Mouse (Mus musculus): Measurements from ENCODE around the gene Map4k1. TPM values are rescaled to one million over a fixed set of nuclear protein-coding genes. Genes with fewer than 3 reads are reported as not detected.
"Not testable (repeated sequence)": the region's sequence is repeated elsewhere in the genome, so short reads cannot be mapped to it uniquely, and the experiment has no call there.

Gene Map4k1
- total RNA-seq, 2 experiments from 2014 or later: 38.5 to 62.8 TPM

- ATAC-seq (replicated peaks; ENCODE audit: poor library complexity): peak; percentile 27
These were observed 27.1 kb upstream of the Map4k1 start for GRCm38 (mm10) chr7:28954773-28955172.

GRCm38 (mm10) chr7:28955295-28955897, 26.5 kb upstream of the Map4k1 start:
- ATAC-seq (replicated peaks; ENCODE audit: poor library complexity): no peak

DNA sequence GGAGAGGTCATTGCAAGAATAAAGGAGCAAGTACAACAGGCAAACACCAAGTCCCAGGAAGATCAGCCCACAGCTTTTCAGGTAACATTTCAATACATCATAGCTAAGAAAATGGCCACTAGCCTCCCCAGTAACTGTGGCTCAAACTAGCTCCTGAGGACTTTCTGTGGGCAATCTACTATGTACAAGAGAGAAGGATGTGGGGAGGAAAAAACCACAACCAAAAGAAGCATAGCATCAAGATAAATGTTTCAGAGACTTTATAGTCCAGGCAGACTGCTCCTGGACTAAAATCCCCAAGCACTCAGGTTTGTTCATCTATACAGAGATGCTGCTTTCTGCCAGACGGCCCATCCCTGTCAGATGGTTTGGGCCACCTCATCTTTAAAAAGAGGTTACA, 25.6 kb upstream of the Map4k1 start:
- no peak for ATAC-seq (replicated peaks; ENCODE audit: poor library complexity)

DNA sequence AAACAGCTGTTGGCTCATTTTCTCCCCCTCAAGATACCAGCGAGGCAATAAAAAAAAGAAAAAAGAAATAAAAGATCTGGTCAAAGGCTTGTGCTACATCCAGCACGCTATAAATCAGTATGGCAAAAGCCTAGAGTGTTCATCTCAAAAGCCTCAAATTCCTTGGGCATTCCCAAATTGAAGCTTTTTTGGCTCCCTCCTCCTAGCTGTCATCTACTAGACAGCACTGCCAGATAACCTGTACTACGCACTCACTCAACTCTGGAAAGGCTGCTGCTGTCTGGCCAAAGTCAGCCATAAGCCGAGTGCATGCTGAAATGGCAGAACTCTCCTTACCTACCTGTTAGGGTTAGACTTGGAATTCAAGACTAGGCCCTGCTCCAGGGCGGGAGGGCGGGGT, 24.6 kb upstream of the Map4k1 start:
- no peak for ATAC-seq (replicated peaks; ENCODE audit: poor library complexity)

GRCm38 (mm10) chr7:28957997-28958725, 23.7 kb upstream of the Map4k1 start:
- ATAC-seq (replicated peaks; ENCODE audit: poor library complexity): no peak

DNA sequence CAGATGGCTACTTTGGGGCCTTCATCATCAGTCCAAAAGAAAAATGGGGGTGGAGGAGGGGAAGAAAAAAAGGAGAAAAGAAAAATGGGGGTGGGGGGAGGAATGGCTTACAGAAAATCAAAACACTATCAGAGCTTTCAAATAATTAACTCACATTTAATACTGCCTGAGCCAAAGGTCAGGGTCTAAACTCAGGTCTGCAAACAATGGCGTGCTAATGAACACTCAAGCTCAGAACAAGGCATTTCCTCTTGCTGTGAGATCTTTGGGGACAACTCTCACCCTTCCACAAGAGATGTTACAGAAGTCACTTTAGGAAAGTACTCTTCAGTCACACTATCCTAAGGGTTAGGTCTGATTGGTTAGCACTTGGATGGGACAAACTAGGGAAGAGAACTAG, 23.1 kb upstream of the Map4k1 start:
- ATAC-seq (replicated peaks; ENCODE audit: poor library complexity): no peak

GRCm38 (mm10) chr7:28959505-28960045, 22.3 kb upstream of the Map4k1 start:
- ATAC-seq (replicated peaks; ENCODE audit: poor library complexity): peak; percentile 26

DNA sequence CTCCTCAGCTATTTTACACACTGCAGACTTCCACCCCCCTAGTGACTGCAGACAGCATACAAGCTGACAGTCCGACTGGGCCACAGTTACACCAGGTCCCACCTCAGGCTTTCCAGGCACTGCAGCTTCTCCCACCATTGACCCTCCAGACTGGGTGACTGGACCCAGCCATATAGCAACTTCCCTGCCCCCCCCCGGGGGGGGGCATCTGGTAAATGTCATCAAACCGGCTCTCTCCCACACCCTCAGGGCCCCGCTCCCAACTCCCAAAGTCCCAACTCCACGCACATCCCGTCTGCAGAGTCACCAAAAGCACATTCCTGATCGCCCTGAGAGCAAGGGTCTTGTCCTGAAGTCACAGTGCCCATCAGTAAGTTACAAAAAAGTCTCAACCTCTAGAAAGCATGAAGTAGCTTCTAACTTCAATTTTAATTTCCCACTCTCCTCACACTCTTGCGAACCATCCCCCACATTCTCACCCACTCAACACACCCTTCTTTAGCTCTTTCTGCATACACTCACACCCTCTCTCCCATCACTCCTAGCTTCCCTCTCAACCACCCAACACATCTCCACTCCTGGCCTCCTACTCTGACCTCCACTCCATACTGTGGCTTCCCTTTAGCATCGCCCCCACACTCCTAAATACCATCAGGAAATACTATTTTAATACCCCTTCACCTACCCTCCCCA, 21.4 kb upstream of the Map4k1 start:
- no peak for ATAC-seq (replicated peaks; ENCODE audit: poor library complexity)

DNA sequence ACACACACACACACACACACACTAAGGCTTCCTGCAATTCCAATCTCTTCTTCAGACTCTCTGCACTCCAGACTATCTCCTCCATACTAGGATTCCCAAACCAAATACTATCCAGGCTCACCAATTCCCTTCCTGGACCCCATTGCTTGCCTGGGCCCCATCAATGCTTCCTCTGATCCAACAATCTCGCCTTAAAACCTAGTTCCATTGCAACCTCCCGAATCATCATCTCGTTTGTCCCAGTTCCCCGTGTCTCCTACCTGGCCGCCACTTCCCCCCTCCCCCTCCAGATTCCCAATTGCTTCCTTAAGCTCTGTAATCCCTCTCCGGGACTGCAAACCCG, 20.3 kb upstream of the Map4k1 start:
- no peak for ATAC-seq (replicated peaks; ENCODE audit: poor library complexity)

- peak; percentile 93 for ATAC-seq (replicated peaks; ENCODE audit: poor library complexity)
These were observed 19.8 kb upstream of the Map4k1 start, which contains the start of gene Actn4 for GRCm38 (mm10) chr7:28961927-28962670. Actn4 (minus strand) TSS chr7:28962340.

DNA sequence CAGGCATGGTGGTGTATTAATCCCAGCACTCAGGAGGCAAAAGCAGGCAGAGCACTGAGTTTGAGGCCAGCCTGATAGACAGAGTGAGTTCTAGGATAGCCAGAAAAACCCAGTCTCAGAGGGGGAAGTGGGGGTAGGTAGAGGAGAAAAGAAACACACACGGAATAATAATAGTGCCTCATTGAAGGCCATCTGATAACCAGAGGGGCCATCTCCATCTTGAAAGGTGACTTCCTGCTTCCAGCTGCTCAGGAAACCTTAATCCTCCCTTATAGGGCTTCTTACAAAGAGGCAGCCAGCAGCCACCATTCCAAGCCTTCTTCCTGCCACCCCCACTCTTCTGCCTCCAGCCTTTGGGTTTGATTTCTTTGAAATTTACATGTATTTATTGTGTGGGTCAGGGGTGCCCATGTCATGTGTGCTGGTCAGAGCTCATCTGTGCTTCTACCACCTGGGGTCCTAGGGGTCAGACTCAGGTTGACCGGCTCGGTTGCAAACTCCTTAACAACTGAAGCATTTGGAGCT, 18.4 kb upstream of the Map4k1 start:
- ATAC-seq (replicated peaks; ENCODE audit: poor library complexity): no peak

- no peak for ATAC-seq (replicated peaks; ENCODE audit: poor library complexity)
These were observed 16.5 kb upstream of the Map4k1 start for GRCm38 (mm10) chr7:28965346-28965840.

DNA sequence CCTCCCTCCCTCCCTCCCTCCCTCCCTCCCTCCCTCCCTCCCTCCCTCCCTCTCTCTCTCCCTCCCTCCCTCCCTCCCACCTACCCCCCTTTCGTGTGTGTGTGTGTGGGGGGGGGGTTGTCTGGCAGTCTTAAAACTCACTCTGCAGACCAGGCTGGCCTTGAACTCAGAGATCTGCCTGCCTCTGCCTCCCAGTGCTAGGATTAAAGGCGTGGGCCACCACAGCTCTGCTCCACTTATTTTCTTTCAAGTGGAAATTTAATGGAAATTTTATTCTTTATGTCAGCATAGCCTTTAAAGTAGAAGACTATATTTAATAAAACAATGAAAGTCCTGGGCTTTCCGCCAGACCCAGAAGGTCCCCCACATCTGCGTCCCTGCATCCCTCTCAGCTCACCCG, 15.7 kb upstream of the Map4k1 start:
- ATAC-seq (replicated peaks; ENCODE audit: poor library complexity): no peak

DNA sequence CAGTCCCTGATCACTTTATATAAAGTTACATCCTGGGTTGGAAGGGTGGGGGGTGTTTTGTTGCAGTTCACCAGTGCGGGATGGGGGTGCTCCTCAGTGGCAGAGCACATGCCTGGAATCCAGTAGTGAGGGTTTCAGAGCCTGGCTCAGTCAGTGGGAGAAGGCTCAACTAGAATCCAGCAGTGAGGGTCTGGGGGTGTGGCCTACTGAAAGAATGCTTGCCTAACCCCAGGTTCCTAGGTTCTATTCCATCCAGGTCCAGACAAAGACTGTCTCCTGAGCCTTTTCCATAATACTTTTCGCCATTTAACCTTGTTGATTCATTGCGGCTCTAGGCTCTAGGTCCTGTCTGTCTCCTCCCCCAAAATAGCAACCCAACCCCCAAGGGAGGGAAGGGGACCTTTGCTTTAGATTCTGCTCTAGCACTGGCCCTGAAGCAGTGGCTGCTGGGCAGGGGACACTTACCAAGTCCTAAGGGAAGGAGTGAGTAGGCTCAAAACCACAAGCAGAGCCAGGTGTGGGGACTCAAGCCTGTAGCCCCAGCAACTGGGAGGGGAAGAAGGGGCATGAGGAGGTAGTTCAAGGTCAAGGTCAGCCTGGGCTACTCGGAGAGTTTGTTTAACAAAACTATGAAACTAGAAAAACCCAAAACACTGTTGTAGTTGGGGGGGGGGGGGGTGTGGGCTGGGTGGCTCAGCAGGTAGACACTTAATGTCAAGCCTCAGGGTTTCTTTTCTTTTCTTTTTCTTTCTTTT, 14.9 kb upstream of the Map4k1 start:
- no peak for ATAC-seq (replicated peaks; ENCODE audit: poor library complexity)

DNA sequence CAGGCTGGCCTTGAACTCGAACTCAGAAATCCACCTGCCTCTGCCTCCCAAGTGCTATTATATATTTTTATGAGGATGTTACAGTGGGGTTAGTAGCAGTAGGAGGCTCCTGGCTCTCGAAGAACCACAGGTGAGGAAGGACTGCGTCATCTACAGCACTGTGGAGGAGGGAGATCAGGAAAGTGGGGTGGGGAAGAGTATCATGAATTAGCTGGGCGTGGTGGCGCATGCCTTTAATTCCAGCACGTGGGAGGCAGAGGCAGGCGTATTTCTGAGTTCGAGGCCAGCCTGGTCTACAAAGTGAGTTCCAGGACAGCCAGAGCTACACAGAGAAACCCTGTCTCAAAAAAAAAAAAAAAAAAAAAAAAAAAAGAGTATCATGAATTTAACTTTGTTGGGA, 13.7 kb upstream of the Map4k1 start:
- ATAC-seq (replicated peaks; ENCODE audit: poor library complexity): not testable (repeated sequence)

DNA sequence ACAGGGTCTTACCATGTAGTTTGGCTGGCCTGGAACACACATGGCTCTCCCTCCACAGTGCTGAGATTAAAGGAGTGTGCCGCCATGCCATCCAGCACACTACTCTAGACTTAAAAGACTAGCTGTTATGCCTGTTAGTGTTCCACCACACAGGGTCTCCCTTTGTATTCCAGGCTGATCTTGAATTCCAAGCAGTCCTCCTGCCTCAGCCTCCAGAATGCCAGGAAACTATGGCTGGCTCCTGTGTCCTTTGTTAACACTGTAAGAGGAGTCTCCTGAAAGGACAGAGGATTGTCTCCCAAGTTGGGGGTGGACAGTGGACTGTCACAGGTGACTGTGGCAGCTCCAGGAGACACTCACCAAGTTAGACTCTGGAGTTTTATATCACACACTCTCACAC, 12.6 kb upstream of the Map4k1 start:
- no peak for ATAC-seq (replicated peaks; ENCODE audit: poor library complexity)

GRCm38 (mm10) chr7:28969672-28970394, 12.0 kb upstream of the Map4k1 start:
- no peak for ATAC-seq (replicated peaks; ENCODE audit: poor library complexity)

GRCm38 (mm10) chr7:28971029-28971428, 10.8 kb upstream of the Map4k1 start:
- ATAC-seq (replicated peaks; ENCODE audit: poor library complexity): peak; percentile 19; the same call in 1 of the 2 replicates

- no peak for ATAC-seq (replicated peaks; ENCODE audit: poor library complexity)
These were observed 10.0 kb upstream of the Map4k1 start for GRCm38 (mm10) chr7:28971770-28972269.

All from megakaryocyte progenitor cell, adult 5-6 weeks (primary cell).